Mouse (Mus musculus) adrenal gland, postnatal 14 days (tissue): Measurements from ENCODE around the gene Emid1. TPM values are rescaled to one million over a fixed set of nuclear protein-coding genes. Genes with fewer than 3 reads are reported as not detected.
A peak's percentile ranks its signal among the peaks of the same experiment; 100 is the strongest.

Experiments
- DNase-seq: peaks from one replicate; pipeline ENCODE4 v3.0.0; 2021; ENCODE audit warnings: mixed read lengths
- long read RNA-seq, 2 experiments: library from polyadenylated mRNA; stranded (forward); transcript quantifications; one replicate each; pipeline ENCODE4 v2.0.0; 2021
- total RNA-seq: library from RNA; stranded (reverse); gene quantifications from 2 replicates; pipeline ENCODE4 v1.2.3, GENCODE M21; 2021

Emid1 gene
- 8.9 and 10.1 TPM in 2 replicates for total RNA-seq
- long read RNA-seq, experiment 1, transcript Emid1-201 (15 exons, 1,947 nt): major isoform, 7 of 23 reads
- long read RNA-seq, experiment 1, partial matches to known transcripts: 4 of 23 reads
- long read RNA-seq, experiment 1, other reads (novel, unspliced or antisense): 11 of 23 reads
- long read RNA-seq, experiment 2, transcript Emid1-201 (15 exons, 1,947 nt): major isoform, 7 of 17 reads
- long read RNA-seq, experiment 2, partial matches to known transcripts: 4 of 17 reads
- long read RNA-seq, experiment 2, other reads (novel, unspliced or antisense): 6 of 17 reads

DNA sequence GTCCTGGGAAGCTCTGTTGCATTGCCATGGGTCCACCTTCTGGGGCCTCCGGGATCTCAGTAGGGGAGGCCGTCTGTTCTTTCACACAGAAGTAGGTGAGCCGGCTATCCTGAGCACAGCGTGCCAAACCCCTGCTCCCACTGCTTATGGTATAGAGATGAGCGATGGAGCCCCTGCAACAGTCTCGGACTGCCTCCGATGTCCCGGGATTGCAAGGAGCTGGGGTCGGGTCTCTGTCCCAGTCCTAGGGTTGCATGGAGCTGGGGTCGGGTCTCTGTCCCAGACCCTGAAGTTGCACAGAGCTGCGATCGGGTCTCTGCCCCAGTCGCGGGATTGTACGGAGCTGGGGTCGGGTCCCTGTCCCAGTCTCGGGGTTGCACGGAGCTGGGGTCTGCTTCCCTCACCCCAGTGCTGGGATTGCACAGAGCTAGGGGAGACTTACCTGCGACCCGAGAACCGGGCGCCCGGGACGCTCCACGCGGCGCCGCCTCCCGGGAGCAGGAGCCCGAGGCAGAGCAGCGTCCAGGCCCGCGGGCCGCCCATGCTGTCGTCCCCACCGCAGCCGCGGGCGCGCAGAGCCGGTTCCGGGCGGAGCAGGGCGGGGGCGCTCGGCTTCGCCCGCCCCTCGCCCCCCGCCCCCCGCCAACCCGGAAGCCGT lies at the start of gene Emid1:
Gene Emid1 (minus strand): TSS at position 578 of the 658 bp plus-strand sequence.
- DNase-seq: peak; percentile 60

DNA sequence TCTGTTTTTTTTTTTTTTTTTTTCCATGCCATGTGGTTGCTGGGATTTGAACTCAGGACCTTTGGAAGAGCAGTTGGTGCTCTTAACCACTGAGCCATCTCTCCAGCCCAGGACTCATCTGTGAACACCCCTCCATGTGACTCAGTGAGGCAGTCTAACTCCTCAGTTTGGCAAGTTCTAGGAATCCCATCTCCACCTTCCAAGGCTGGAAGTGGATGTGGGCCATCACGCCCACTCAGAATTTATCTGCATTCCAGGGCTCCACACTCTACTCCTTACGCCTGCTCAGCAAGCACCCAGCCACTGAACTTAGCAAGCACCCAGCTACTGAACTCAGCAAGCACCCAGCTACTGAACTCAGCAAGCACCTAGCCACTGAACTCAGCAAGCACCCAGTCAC lies 47.8 kb upstream of the Emid1 start:
- DNase-seq: no peak

DNA sequence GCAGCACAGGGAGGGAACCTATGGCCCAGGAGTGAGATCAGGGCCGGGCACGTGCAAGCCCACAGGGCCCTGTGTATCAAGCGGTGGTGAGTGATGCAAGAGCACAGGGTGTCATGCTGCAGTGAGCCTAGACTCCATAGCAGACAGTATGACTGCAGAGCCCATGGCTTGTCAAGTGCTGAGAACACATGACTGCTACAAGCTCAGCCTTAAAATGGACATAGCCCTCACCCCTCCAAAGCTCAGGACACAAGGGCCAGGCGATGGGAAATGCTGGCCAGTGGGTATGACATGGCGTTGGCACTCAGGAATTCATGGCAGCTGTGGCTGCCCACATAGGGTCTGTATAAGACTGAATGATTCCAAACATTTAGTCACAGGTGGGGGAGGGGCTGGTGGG lies 45.0 kb upstream of the Emid1 start:
- DNase-seq: no peak

DNA sequence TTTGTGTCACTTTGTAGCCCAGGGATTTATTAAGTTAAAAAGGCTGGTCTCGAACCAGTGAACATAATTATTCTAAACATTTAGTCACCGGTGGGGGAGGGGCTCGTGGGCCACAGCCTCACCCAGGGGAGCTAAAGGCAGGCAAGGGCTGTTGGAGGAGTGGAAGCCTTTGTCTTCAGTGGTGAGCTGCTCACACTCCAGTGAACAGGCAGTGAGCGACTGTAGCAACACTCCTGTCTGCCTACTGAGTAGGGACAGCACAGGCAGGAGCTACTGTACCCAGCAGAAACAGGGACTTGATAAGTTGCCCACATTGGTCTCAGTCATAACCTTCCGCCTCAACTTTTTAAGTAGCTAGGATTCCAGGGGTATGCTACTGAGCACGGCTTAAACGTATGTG lies 44.5 kb upstream of the Emid1 start:
- no peak for DNase-seq

DNA sequence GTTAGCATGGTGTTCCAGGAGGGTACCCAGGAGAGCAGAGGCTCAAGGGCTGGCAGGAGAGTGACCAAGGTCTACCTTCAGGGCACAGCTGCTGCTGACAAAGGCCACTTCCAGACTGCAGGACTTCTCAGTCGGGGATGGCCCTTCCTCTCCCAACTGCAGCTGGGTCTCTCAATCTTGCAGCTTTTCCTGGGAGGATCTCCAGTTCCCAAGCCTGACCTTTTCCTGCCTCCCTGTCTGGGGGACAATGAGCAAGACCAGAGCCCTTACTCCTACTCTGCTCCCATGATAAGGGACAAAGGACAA lies 41.5 kb upstream of the Emid1 start:
- no peak for DNase-seq

DNA sequence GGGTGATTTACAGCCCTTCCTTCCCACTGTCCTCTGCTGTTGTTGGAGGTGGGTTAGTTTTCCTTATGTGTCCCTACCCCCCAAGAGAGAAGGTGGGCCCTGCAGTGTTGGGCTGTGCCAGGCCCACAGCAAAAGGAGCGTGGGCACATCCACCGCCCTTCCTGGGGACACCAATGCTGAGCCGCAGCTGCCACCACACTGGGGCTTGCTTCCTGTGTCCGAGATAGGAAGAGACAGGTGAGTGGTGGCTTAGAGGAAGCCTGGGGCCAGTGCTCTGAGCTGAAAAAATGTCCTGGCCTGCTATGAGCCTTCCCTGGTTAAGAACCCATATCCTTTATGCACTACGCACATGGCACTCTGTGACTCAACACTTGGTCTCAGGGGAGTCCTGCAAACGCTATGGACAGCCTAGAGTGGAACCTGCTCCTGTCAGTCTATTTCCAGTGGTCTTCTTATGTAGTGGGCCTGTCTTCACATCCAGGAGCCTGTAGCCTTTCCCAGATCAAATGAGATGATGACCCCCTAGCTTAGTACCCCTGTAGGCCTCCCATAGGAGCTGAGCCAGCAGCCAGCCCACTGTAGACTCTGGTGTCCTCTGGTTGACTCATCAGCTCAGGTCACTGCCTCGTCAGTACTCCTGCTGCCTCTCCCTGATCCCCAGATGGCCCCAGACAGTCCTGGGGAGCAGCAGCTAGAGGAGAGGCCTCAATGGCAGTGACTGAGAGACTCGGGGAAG lies 41.0 kb upstream of the Emid1 start:
- DNase-seq: no peak

DNA sequence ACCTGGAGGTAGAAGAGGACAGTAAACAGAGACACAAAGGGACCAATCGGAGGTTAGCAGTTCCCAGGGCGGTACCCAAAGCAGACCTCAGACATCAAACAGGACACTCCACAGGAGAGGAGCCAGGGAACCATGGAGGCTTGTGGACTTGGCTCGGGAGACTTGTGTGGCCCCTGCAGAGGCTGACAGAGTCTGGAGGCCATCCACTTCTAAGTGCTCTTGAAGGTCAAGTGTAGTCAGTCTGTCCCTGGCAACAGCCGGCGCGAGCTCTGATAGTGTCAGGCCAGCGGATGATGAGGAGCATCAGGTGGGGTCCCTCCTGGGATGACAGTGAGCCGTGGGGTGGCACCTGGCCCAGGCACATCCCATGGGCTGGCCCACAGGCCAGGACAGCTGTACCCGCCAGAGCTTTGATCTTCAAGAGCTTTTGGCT lies 40.0 kb upstream of the Emid1 start:
- DNase-seq: peak; percentile 42

DNA sequence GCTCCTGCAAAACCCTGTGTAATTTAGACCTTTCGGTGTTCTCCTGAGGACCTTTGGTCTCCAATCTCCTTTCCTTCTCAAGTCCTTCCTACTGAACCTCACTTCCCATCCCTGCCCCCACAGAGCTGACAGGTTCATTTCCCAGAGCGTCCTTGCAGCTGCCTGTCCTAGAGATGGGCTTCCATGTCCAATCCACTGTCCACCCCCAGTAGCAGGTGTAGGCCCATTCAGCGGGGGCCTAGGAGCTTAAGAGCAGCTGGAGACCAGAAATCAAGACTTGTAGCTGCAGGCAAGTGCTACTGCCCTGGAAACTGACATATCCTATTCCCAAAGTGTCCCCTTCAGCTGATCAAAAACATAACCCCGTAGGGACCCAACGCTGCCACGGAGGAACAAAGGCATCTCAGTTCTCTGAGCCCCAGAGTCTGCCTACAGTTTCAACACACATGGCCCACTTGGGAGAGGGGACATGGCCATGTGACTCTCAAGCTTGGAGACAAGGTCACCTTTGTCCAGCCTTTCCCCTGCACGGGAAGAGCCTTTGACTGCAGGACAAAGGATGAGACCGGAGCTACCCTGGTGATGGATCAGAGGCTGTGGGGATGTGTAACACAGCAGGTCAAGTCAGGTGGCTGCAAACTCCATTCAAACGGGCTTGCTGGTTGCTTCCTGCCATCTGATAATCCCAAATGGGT lies 37.3 kb upstream of the Emid1 start:
- DNase-seq: no peak

DNA sequence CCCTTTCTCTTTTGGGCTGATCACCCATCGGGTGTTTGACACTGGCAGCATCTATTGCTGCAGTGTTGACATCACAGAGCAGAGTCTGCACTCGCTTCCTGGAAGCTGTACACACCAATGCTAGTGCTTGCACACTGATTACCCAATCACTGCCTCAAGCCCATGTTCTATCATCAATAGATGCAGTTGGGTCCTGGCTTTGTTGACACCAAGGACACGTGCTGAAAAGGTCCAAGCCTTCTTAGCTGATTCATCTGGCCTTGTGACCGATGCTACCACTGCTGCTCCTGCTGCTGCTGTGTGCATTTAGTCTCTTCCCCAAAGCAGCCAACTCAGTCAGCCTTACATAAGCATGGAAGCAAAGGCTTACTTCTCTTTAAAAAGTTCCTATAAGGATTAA lies 36.1 kb upstream of the Emid1 start:
- DNase-seq: peak; percentile 40

DNA sequence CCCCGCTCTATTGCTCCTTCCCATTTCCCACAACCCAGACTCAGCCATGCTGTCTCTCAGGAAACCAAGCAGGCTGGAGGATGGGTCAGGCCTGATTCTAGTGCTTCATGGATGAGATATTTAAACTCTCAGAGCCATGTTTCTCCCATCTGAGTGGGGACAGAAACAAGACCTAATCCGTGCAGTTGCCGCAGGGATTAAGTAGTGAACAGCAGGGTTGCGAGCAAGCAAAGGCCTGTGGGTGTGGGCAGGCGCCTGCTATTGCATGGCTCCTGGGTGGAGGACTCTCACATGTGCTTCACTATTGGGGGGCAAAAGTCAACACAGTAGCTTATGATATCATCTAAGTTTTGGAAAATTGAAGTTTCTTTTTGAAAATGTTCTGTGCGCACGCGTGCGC lies 32.8 kb upstream of the Emid1 start:
- DNase-seq: no peak

DNA sequence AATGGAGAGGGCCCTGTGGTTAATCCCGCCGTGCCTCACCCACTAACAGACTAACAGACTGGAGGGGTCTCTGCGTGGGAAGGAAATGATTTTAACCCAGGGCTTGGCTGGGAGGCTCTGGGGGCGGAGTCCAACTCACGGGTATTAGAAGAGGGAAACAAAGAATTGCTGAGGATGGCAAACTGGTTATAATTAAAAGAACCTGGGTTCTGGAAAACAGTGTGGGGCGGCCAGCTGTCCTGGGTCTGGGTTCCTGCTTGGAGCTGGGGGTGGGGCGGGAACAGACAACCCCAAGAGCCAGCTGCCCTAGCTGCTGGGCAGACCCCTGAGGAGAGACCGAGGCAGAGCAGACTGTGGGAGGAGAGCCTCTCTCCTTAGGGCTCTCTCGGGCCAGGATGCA lies 32.2 kb upstream of the Emid1 start:
- DNase-seq: no peak

DNA sequence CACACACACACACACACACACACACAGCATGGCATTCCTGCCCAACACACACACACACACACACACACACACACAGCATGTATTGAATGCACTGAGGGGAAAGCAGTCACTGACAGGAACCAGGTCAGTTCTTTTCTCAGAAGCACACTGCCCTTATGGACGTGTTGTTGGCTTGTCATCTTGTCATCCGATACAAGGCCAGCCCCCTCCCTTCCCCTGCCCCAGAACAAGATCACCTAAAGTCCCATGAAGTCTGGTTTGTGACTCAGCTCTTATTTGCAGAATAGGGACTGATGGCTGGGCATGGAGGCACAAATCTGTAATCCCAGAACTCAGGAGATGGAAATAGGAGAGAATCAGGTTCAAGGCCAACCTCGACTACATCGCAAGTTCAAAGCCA lies 30.8 kb upstream of the Emid1 start:
- no peak for DNase-seq

DNA sequence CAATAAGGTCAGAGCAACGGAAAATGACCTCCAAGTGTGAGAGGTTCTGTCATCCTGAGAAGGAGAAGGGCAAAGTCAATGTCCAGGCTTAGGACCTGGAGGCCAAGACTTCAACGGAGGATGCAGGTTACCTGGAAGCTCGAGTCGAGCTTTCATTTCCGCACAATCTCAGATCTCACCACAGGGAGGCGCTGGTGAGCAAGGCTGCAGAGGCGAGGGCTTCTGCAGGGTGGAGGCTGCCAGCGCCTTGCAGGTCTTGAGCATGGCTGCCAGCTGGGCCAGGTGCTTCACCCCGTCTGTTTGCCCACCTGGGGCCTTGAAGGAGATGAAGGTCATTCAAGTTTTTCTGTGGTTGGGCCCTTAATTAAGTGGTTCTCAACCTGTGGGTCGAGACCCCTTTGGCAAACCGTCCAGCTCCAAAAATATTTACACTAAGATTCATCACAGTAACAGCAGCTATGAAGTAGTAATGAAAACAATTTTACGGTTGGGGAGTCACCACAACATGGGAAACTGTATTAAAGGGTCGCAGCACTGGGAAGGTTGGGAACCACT lies 29.9 kb upstream of the Emid1 start:
- DNase-seq: peak; percentile 94

DNA sequence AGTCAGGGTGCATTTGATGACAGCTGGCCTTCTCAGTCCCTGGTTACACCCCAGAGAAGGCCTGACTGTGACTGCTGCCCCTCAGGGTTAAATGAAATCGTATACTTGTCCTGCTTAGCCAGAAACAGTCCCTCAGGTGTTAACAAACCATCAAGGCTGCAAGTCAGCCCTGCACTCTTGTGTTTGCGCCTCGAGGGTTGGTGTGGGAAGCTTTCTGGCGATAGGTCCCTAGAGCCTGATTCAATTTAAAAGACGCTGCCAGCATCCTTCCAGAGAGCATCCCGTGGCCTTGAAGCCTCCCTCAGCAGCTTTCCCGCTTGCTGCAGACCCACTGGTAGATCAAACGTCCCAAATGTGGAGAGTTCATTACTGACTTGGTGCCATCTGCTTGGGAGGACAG lies 27.3 kb upstream of the Emid1 start:
- no peak for DNase-seq

DNA sequence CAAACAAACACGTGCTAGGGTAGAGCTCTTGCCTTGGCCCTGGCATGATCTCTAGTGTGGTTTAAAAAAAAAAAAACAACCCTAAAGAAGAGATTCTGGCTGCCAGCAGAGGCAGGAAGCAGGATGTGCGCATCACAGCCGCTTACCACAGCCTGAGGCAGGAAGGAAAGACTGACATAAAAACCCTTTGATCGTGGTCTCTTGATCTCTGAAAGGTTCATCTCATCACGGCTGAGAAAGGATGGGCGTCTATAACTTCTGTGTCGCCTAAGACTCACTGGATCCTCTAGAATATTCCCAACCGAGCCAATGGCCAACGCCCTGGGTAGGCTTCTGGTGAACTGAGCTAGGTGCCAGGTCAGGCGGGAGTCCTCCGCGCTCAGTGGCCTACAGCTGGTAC lies 25.1 kb upstream of the Emid1 start:
- peak; percentile 48 for DNase-seq

DNA sequence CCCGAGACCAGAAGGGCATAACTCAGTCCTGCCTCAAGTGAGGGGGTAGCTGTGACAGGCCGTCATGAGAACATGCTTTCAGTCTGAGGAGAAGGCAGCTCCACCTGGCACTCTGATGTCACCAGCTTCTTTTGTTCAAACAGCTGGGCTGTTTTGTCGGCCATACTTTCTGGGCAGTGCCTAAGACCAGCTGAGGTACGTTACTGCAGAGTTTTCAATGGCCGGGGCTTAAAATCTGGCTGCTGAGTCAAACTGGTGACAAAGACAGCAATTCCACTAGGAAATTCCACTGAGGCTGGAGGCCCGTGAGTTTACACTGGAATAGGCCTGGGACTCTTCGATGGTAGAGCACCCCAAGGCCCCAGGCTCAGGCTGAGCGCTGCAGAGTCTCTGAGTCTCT lies 24.6 kb upstream of the Emid1 start:
- no peak for DNase-seq

DNA sequence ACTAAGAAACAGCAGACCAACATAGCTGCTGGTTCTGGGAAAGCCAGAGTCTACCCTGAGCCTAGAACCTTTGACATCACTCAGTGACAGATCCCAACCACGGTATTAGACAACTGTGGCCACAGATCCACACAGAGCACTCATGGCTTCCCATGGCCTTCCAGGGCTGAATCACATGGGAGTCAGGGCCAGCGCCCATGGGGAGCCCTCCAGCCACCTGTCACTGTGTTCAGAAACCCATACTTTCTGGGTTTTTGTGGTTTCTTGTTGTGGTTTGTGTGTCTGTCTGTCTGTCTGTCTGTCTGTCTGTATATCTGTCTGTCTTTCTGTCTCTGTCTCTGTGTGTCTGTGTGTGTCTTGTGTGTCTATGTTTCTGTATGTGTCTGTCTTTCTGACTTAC lies 23.8 kb upstream of the Emid1 start:
- DNase-seq: no peak

DNA sequence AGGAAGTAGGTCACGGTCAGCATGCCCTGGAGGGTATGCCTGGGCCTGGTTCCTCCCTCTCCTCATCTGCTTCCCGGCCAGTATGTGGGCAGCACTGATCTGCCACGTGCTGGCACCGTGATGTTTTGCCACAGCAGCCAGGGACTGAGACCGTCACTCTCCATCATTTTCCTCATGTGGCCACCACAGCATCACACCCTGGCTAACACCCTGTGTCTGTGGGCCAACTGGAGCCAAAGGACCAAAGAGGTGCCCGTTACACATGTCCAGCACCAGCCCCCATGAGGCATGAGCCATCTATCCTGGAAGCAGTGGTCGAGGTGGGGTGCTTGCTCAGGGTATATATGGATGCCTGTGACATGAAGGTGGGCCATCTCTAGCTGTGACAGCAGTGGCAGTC lies 23.1 kb upstream of the Emid1 start:
- DNase-seq: no peak

DNA sequence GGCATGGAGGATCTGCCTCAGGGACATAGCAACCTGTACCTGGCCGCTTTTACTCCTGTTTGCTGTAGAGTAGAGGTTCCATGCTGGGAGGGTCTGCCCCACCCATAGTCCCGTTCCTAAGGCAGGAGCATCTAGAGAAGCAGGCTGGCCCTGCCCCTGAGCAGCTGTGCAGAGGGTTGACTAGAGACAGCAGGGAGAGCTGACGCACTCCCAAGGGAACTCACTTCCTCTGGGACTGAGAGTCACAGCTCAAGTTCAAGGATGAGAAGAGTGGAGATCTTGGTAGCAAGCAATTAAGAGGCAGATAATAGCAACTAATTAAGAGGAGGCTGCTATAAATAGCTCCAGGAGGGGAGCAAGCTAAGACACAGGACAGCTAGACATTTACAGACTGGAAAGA lies 20.8 kb upstream of the Emid1 start:
- no peak for DNase-seq

DNA sequence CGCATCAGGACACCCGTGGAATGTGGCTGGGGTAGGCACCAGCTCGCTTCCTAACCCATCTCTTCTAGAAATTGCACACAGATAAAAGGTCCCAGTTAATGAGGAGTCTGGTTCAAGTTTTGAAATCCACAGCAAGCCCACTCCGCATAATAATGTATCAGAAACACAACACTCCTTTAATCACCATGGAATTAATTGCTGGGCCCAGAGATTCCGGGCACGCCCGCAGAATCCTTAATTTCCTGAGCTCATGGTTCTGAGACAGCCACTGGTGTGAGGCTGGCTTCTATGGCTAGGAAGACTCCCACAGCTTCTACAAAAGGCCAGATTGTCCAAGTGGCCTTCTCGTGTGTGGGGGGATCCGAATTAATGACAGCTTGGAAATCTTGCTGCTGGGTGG lies 15.3 kb upstream of the Emid1 start:
- no peak for DNase-seq

DNA sequence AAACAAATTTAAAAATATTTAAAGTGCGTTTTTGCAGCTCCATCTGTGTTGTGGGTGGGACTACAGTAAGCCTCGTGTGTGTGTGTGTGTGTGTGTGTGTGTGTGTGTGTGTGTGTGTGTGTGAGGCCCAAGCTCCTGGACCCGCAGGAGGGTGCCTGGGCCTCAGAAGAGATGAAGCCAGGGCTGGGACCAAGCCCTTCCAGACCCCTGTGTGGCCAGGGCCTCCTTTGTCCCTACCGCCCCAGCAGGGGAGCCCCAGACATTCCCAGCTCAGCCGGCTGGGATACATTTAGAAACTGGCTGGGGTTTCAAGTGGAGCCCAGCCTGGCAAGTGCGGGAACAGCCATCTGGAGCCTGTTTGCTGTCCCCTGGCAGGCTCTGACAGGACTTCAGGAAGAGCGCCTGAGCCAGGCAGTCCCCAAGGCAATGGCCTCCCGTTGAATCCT lies 13.4 kb upstream of the Emid1 start:
- DNase-seq: no peak

DNA sequence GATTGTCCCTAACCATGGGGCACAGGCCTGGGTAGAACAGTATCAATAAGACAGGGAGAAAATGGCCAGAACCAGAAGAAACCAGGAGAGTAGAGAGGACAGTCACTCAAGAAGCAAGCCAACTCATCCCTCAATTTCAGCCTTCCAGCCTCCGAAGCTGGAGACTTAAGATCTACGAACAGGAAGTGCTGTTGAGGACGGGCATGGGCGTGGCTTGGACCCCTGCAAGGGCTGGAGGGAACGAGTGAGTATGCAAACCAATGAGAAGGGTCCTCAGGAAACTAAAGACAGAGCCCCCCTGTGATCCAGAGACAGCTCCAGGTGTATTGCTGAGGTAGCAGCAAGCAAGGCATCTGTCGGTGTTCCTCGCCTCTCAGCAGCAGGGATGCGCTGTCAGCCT lies 12.3 kb upstream of the Emid1 start:
- DNase-seq: no peak

DNA sequence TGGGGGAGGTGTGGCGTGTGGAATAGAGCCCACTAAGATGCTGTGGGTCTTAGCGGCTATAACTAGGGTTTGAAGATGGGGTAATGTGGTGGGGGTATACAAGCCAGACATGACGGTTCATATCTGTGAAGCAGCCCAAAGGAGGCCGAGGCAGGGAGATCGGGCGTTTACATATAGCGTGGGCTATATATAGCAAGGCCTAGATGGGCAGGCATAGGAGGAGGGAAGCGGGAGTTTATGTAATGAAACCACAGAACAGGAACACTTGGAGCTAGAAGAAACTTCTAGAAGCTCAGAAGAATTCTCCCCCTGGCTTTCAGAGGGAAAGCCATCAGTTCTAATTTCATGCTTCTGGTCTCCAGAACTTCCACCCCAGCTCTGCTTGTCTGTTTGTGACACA lies 11.4 kb upstream of the Emid1 start:
- no peak for DNase-seq
